Mouse (Mus musculus): ENCODE measurements at regions not wholly inside any gene's neighbourhood (a gene's known extent, or its start where the extent isn't known, plus 50 kb on each side); places are given as distances from the start of the nearest gene placed in this dataset.

DNA sequence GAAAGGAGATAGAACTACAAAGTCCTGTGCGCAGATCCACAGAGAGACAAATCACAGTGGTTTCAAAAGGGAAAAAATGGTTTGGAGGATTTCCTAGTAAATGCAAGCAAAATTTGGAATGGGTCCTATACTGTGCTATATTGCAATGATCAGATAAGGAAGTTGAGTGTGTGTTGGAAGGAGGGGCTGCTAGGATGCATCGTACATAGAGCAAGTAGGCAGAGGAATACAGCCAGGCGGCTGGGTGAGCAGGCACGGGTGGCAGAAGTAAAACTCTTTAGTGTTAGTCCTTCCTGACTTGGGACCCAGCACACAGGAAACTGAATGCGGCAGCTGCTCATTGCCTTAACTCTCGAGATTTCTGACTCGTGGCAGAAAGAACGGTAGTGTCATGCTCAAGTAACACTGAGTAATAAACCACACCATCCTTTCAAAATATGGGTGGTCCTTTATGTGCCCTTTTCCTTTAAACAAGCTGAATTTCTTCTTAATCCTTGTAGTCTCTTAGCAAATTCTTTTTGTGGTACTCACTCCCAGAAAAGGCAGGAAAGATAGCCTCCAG lies 87.0 kb upstream of the Itprid2 start:
- DNase-seq = no peak

DNA sequence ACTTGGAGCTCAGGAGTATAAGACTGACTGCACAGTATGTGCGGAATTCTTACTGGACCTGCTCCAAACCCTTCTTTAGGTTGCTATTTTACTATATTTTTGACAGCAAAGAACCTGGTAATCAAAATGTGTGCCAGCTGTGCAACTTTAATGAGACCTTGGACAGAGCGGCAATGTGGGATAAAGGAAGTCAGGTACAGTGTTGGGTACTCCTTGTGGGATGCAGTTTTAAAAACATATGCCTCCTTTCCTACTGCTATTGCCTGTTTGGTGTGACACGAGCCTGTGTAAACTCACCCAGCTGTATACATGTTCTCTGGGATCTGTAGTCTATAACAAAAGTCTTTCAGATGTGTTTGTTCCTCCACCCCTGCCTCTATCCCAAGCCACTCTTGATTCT lies 85.4 kb upstream of the Itprid2 start:
- no peak for DNase-seq

DNA sequence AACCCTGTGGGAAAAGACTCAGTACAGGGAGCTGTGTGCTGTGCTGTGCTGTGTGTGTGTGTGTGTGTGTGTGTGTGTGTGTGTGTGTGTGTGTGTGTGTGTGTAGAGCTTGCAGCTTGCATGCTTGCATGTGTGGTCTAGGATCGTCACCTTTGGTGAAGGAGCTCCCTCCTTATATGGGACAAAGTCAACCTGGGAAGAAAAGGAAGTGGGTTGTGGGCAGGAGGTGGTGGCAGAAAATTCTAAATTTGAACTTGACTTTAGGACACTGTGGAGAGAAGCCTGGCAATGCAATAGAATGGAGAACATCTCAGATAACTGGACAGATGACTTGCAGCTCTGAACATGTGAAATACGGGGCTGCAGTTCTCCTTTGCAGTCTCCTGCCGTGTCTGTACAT lies 84.7 kb upstream of the Itprid2 start:
- DNase-seq = no peak

DNA sequence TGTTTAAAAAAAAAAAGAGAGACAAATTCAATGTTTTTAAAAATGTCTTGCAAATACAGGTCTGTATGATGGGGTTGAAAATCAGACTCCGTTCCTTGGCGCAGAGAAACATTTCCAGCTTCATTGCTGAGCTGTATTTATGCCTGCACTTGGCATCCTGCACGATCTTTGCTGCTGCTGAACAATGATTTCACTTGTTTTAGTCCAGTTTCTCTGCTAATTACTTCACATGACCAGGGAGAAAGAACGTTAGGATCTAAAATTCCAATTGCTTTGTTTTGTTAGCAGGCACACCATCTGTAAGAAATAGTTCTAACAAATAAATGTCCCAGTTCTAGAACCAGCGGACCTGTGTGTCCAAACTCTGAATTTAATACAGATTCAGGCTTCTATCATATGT lies 82.7 kb upstream of the Itprid2 start:
- no peak for DNase-seq

DNA sequence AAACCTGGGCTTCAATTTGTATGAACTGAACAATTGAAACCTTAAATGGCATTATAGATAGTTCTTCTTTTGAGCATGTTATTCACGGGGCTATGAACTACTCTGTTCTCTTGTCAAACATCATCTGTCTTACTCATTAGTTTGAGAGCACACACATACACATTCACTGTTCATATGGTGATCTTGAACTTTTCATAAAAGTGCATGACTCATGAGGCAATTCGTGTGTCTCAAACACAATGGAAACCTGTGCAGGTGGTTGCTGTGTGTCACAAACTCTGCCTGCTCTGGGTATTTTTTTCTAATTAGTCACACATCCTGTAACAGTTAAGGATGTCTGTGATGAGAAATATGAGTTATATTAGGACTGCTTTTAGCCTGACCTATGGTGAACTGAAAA lies 79.8 kb upstream of the Itprid2 start:
- DNase-seq = no peak

DNA sequence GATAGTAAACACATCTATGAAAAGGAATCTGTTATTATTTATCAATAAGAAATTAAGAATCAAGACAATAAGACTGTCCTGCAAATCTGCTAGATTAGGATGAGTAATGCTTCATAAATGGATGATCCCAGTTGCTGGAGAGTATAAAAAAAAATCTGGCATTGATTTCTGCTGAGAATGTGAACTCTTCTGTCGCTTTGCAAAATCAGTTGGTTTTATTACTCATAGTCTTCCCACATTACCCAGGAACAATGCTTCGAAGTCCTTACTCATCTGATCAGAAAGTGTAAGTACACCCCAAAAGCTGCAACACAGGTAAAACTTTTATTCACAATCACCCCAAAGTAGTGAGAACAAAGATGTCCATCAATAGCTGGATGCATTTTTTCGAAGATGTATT lies 77.8 kb upstream of the Itprid2 start:
- no peak for DNase-seq

DNA sequence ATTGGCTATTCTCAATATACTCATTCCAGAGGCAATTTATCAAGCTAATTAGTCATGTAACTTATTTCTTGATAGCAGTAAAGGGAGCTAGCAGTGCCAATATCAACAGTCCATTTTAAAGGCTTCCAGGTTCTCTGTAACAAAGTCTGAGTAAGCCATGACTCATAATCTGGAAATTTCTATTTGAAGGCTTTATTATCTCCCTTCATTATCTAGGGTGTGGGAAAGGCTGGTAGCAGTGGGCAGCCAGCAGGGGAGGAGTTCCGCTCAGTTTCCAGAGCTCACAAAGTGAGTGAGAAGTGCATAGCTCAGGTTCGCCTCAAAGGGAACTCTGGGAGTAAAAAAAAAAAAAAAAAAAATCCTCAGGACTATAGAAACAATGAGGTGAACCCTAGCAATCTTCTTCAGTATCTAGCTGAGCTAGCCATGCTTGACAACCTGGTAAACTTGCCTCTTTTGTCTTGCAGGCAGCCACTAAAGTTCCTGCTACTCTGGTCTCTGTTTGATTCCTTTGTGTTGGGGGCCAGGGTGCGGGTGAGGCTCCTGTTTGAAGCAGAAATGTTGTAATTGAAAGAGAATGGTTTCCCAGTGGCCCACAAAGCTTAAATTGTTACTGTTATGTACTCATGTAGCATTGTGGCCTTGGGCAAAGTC lies 68.7 kb upstream of the Itprid2 start:
- no peak for DNase-seq

DNA sequence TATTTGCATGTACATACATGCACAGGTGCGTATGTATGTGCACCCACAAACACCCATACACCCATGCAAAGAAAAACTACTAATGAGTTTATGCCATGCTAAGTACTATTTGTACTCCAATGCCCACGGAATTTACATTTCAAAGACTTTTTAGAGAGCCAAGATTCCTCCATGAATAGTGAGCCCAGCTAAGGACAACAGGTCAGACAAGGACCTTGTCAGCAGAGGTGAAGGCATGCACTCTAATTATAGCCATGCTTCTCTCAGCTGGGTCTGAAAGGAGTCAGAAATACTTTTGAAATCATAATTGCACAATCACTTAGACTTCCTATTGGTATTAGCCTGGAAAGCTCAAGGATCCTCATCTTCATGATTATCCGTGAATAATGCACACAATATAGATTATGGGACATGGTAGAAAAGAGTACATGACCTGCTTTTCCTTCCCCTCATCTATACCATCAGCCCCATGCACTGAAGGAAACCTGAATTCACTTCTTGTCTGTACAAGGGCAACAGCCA lies 67.7 kb upstream of the Itprid2 start:
- no peak for DNase-seq

DNA sequence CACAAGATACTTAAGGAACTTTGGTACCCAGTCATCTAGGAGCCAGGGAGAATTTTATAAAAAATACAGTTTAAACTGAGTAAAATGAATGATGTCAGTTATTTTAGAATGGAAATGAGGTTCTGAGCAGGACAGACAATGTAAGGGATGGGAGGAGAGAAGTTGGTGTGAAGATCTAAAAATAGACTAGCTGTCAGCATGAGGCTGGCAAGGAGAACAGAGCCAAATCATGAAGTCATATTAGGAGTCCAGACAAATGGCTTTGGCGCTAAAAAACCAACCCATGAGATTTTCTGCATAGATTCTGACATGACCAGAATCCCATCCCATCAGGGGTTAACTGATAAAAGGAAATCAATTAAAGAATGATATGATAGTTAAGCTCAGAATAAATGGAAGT lies 65.5 kb upstream of the Itprid2 start:
- DNase-seq = no peak

DNA sequence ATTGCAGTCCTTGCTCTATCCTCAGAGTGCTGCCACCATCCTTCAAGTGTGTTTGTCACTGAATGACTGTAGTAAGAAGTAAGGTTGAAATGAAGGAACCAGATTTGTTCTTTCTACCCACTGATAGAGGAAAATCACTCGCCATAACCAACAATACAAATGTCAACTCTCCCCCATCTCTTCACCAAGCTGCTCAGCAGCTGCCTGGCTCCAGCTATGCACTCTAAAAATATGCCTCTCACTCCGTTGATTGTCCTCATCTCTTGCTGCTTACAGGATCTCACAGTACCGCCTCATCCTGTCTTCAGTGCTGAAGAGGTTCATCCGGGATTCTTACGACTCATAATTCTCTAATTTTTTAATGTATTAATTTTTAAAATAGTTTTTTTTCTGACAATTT lies 63.2 kb upstream of the Itprid2 start:
- no peak for DNase-seq

DNA sequence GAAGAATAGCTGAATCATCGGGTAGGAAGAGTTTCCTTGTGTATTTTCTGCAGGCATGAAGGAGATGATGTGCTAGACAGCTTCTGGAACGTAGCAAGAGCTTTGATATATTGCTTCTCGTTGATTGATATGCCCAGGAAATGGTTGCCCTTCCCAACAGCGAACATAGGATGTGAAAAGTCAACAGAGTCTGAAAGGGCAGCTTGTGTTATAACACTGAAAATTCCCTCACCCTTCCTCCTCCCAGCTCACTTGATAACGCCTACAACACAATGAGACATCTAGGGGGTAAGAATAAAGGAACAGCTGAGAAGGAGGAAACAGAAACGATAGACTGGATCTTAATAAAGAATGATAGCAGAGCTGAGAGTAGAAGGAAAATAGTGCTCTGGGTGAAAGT lies 60.1 kb upstream of the Itprid2 start:
- DNase-seq = no peak

DNA sequence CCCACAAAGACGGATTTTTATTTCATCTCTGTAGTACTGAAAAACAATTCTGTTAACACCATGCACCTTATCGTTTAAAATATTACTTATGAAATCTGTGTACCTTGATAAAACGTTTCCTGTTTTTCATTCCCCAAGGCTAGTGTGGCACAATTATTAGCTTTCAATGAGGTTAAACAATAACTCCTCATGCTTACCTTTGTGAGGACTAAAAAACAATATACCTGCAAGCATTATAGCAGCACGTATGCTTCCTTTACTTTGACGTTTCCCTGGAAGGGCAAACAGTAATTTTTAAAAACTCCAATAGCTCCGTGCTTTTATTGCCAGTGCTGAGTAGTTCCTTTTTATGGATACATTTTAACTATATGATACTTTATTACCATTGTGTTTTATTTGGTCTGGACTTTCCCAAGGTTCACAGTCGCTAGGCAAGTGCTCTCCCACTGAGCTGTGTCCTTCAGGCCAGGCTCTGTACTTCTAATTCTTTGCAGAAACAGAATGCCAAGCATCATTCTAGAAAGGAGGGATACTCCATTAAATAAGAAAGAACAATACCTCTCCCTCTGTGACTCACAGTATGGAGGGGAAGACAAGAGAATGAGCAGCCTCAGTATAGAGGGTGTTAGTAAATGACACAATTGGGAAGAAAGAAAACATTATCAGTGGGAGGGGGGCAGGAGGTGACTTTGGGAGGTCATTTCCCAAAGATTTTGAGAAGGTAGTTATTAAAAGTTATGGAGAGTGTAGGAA lies 50.0 kb upstream of the Itprid2 start:
- DNase-seq = no peak

All from kidney, postnatal 10 days (tissue).